Mouse (Mus musculus) midbrain, embryonic 12.5 days (tissue): ENCODE measurements around the gene Dennd1c. TPM values are rescaled to one million over a fixed set of nuclear protein-coding genes. Genes with fewer than 3 reads are reported as not detected.

Source experiments
- ATAC-seq: fragments of 200-750 bp; cut with Nextera tagmentation; 2 replicates; pipeline ENCODE4 v1.8.0; 2017; ENCODE audit warnings: low read depth, moderate TSS enrichment, moderate library complexity; ENCODE audit not compliant: low FRiP score
- H3K27ac ChIP-seq: fragments of 300-500 bp; sonication (generic); replicated peaks from 2 replicates; pipeline ENCODE4 v1.5.1; 2016; ENCODE audit warnings: mild to moderate bottlenecking
- H3K27me3 ChIP-seq: fragments of 300-500 bp; sonication (generic); 2 replicates; pipeline ENCODE4 v1.6.1; 2016; ENCODE audit warnings: mild to moderate bottlenecking
- H3K36me3 ChIP-seq: fragments of 300-500 bp; sonication (generic); 2 replicates; pipeline ENCODE4 v1.6.1; 2016
- H3K4me1 ChIP-seq: fragments of 300-500 bp; sonication (generic); 2 replicates; pipeline ENCODE4 v1.6.1; 2016
- H3K4me2 ChIP-seq: fragments of 300-500 bp; sonication (generic); replicated peaks from 2 replicates; pipeline ENCODE4 v1.6.1; 2016; ENCODE audit warnings: mild to moderate bottlenecking, moderate library complexity
- H3K4me3 ChIP-seq: fragments of 300-500 bp; sonication (generic); 2 replicates; pipeline ENCODE4 v1.5.1; 2016; ENCODE audit warnings: mild to moderate bottlenecking
- H3K9ac ChIP-seq: fragments of 300-500 bp; sonication (generic); replicated peaks from 2 replicates; pipeline ENCODE4 v1.6.1; 2016; ENCODE audit warnings: mild to moderate bottlenecking, moderate library complexity
- H3K9me3 ChIP-seq: fragments of 300-500 bp; sonication (generic); 2 replicates; pipeline ENCODE4 v1.6.1; 2016; ENCODE audit warnings: mild to moderate bottlenecking
- WGBS: fragments of 180-500 bp; shearing (Covaris S2); methylation state at CpG from one replicate; pipeline ENCODE4 v1.1.7; 2016; 5-methylcytosine and 5-hydroxymethylcytosine counted together
- polyA plus RNA-seq: library from polyadenylated mRNA; unstranded; fragments of >200 nt; fragmentation: Nextera tagmentation; extraction: Ambion mirVana; gene quantifications from 2 replicates; pipeline ENCODE4 v1.2.1, GENCODE M21; 2016

The Dennd1c gene
- polyA plus RNA-seq, 1 experiment from 2014 or later: 2.4 TPM

DNA sequence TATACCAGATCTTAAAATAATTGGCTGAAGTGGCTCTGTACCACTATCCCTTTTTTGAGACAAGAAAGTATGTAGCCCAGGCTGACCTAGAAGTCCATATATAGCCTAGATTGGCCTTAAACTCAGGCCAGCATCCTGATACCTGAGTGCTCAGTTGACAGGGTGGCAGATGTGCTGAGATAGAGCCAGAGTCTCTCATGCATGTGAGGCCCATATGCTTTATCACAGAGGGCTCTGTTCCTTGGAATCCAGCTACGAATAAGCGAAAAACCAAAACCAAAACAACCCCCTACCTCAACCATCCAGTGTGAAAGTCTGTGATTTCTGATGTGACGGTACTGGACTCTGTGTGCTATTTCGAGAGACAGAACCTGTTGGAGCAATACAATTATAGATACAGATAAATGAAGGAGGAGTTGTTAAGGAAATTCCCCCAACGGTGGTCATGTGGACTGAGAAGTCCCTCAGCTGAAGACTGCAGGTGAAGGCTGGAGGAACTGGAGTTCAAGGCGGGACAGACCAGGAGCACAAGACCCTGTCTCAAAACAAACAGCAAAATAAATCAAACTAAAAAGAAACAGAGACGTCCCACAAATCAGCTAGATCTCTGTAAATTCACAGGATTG is 29.8 kb upstream of the Dennd1c start:
- Histone ChIP-seq H3K4me2 (no peak overlapping the region), H3K36me3 (no peaks in the 10 kb centered on the region), H3K9ac (no peak overlapping the region), H3K27ac (no peak overlapping the region), H3K4me3 (no peak overlapping the region), H3K27me3 (0 out of 2 replicates have a peak, but pooled peaks cover 6% of the 10 kb centered on the region), H3K4me1 (peaks cover 24% of the 10 kb centered on the region), H3K9me3 (no peaks in the 10 kb centered on the region)
- ATAC-seq: no peak
- 88% methylated on average over 7 of the region's 7 CpGs for WGBS

DNA sequence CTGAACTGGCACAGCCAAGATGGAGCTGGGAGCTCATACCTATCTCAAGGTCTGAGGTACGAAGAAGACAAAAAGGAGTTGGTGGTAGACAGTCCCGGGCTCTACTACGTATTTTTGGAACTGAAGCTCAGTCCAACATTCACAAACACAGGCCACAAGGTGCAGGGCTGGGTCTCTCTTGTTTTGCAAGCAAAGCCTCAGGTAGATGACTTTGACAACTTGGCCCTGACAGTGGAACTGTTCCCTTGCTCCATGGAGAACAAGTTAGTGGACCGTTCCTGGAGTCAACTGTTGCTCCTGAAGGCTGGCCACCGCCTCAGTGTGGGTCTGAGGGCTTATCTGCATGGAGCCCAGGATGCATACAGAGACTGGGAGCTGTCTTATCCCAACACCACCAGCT is 28.8 kb upstream of the Dennd1c start:
- no peaks in the 10 kb centered on the region for H3K36me3 ChIP-seq
- 0 out of 2 replicates have a peak, but pooled peaks cover 6% of the 10 kb centered on the region for H3K27me3 ChIP-seq
- no peak overlapping the region for H3K9ac ChIP-seq
- H3K4me2 ChIP-seq: peak overlapping the region; percentile 86
- H3K4me1 ChIP-seq: peaks cover 24% of the 10 kb centered on the region
- H3K4me3 ChIP-seq: no peak overlapping the region
- no peak for ATAC-seq
- WGBS: 87% methylated on average over 5 of the region's 5 CpGs
- H3K9me3 ChIP-seq: no peaks in the 10 kb centered on the region
- H3K27ac ChIP-seq: no peak overlapping the region

DNA sequence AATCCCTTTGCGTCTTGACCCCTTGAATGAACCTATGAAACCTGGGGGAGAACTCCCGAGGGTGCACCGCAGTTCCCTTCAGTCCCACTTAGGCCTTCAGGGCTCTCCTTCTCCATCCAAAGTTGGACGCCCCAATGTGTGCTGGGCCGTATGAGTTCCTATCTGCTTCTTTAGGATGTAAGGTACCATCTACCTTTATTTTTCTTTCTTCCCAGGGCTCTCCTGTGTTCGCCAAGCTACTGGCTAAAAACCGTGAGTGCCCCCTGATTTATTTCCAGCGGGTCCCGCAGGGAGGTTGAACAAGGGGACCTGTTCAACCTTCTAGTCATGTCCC is 27.7 kb upstream of the Dennd1c start:
- H3K4me2 ChIP-seq: peak overlapping the region; percentile 86
- no peaks in the 10 kb centered on the region for H3K9me3 ChIP-seq
- ATAC-seq: no peak
- H3K4me3 ChIP-seq: peak overlapping the region; percentile 61
- peak overlapping the region; percentile 74 for H3K9ac ChIP-seq
- WGBS: 6% methylated on average over 9 of the region's 9 CpGs
- H3K36me3 ChIP-seq: no peaks in the 10 kb centered on the region
- H3K27me3 ChIP-seq: 0 out of 2 replicates have a peak, but pooled peaks cover 6% of the 10 kb centered on the region
- peaks cover 24% of the 10 kb centered on the region for H3K4me1 ChIP-seq
- H3K27ac ChIP-seq: no peak overlapping the region

DNA sequence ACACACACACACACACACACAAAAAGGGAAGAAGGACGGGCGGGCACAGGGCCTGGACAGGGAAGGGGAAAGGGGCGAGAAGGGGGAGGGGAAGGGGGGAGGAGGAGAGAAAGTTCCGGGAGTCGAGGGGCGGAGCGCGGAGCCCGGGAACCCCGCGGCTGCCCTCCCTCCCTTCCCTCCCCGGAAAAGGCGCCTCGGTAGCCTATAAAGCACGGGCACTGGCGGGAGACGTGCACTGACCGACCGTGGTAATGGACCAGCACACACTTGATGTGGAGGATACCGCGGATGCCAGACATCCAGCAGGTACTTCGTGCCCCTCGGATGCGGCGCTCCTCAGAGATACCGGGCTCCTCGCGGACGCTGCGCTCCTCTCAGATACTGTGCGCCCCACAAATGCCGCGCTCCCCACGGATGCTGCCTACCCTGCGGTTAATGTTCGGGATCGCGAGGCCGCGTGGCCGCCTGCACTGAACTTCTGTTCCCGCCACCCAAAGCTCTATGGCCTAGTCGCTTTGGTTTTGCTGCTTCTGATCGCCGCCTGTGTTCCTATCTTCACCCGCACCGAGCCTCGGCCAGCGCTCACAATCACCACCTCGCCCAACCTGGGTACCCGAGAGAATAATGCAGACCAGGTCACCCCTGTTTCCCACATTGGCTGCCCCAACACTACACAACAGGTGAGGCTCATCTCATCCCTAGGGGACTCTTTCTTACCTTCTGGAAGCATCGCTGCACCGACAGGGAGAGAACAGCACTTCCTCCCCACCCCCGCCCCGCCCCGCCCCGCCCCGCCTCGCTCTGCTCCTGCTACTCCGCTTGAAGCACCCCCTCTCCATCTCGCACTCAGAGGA is 27.1 kb upstream of the Dennd1c start, which contains the start of gene Tnfsf9:
Gene Tnfsf9, plus strand, starts transcription at position 145 of the 854 bp plus-strand sequence.
- H3K4me3 ChIP-seq: peak within 1 kb of the TSS; percentile 61
- no peaks in the 10 kb centered on the region for H3K9me3 ChIP-seq
- peak within 1 kb of the TSS; percentile 74 for H3K9ac ChIP-seq
- H3K36me3 ChIP-seq: no peaks in the 10 kb centered on the region
- H3K27me3 ChIP-seq: 0 out of 2 replicates have a peak, but pooled peaks cover 6% of the 10 kb centered on the region
- ATAC-seq: peak; percentile 86
- peaks cover 24% of the 10 kb centered on the region for H3K4me1 ChIP-seq
- under 1% methylated on average over 54 of the region's 61 CpGs for WGBS
- H3K4me2 ChIP-seq: peak within 1 kb of the TSS; percentile 86
- no peak within 1 kb of the TSS for H3K27ac ChIP-seq

DNA sequence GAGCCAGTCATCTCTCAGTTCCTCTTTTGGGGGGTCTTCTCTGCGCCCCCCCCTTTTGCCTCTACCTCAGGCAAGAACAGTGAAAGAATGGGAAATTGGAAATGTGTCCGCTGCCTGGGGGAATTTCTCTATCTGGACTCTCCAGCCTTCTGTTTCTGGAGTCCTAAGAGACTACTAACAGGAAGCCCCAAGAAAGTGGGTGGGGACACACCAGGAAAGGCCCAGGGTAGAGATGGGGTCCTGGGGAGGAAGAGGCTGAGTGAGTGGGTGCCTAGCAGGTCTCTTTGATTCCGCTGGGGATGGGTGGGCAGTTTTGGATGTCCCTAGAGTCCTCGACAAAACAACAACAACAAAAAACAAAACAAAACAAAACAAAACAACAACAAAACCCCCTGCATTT is 26.2 kb upstream of the Dennd1c start:
- peaks cover 24% of the 10 kb centered on the region for H3K4me1 ChIP-seq
- no peak overlapping the region for H3K27ac ChIP-seq
- no peaks in the 10 kb centered on the region for H3K36me3 ChIP-seq
- H3K9ac ChIP-seq: peak overlapping the region; percentile 74; the same call in 1 of the 2 replicates
- H3K27me3 ChIP-seq: 0 out of 2 replicates have a peak, but pooled peaks cover 6% of the 10 kb centered on the region
- H3K4me2 ChIP-seq: peak overlapping the region; percentile 86
- peak overlapping the region; percentile 61 for H3K4me3 ChIP-seq
- ATAC-seq: 0 out of 2 replicates have a peak, but pooled peaks have one; percentile 16
- no peaks in the 10 kb centered on the region for H3K9me3 ChIP-seq
- 48% methylated on average over 4 of the region's 4 CpGs for WGBS

DNA sequence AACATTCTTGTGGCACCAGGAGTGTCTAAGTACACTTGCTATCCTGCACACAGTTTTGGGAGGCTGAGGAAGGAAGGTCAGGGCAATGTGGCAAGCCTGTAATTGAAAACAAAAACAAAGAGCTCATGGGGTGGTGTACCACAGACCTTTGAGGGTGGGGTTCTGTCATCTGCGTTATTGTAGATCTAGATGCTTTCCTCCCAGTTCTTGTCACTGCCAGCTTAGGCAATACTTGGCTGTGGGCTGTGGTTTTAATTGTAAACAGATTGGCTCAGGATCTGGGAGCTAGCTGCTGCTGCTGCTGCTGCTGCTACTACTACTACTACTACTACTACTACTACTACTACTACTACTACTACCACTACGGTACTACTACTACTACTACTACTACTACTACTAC is 24.0 kb upstream of the Dennd1c start:
- H3K4me2 ChIP-seq: no peak overlapping the region
- peaks cover 23% of the 10 kb centered on the region for H3K4me1 ChIP-seq
- WGBS: 88% methylated on average over 2 of the region's 2 CpGs
- no peaks in the 10 kb centered on the region for H3K36me3 ChIP-seq
- H3K9me3 ChIP-seq: no peaks in the 10 kb centered on the region
- no peak for ATAC-seq
- no peak overlapping the region for H3K27ac ChIP-seq
- no peak overlapping the region for H3K4me3 ChIP-seq
- 0 out of 2 replicates have a peak, but pooled peaks cover 6% of the 10 kb centered on the region for H3K27me3 ChIP-seq
- H3K9ac ChIP-seq: no peak overlapping the region

DNA sequence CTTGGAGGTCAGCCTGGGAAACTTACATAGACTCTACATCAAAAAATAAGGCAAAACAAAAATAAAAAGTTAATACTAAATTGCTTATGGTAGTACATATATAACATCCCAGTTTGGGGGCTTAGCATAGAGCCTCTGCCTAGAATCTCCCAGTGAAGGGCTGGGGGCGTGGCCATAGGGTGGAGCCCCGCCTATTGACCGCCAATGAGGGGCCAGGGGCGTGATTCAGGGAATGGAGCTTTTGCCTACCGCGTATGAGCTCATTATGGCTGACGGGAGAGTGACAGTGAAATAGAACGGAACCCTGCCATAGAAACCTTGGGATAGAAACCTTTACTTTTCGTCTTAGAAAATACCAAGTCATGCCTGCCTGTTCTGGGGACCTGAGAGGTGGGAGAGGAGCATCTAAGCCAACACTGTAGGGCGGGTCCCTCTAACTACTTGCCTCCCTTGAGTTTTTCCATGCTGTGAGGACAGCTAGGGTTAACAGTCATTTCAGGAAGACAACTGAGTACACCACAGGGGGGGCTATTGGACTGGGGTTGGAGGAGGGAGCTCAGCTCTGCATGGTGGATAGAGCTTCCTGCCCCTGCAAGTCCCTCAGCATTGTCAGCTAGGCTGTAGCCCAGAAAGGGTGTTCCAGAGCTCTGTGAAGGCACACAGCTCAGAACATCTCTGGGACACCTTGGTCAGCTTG is 21.5 kb upstream of the Dennd1c start:
- Histone ChIP-seq H3K27me3 (peaks cover 6% of the 10 kb centered on the region; the same call in 1 of the 2 replicates), H3K9me3 (no peaks in the 10 kb centered on the region), H3K36me3 (no peaks in the 10 kb centered on the region), H3K4me2 (no peak overlapping the region), H3K4me3 (no peak overlapping the region), H3K9ac (no peak overlapping the region), H3K4me1 (peaks cover 14% of the 10 kb centered on the region), H3K27ac (no peak overlapping the region)
- 11% methylated on average over 10 of the region's 10 CpGs for WGBS
- no peak for ATAC-seq

DNA sequence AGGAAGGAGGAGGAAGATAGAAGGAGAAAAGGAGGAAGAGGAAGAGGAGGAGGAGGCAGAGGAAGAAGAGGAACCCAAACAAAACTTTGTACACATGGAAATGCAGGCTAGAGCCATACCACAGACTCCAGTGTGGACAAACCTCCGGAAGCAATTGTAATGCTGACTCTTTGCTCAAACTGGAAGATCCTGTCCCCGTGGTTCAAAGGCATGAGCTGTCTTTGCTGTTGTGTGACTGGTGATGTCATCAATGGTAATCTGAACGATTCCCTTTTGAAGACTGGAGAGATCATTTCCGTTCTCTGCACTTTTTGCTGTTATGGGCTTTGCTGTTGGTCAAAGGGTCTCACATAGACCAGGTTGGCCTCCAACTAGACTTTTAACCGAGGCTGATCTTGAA is 20.0 kb upstream of the Dennd1c start:
- Histone ChIP-seq H3K4me3 (no peak overlapping the region), H3K27ac (no peak overlapping the region), H3K9ac (no peak overlapping the region), H3K9me3 (no peaks in the 10 kb centered on the region), H3K4me2 (no peak overlapping the region), H3K4me1 (peaks cover 9% of the 10 kb centered on the region), H3K27me3 (peaks cover 12% of the 10 kb centered on the region; the same call in 1 of the 2 replicates), H3K36me3 (no peaks in the 10 kb centered on the region)
- no peak for ATAC-seq
- 85% methylated on average over 5 of the region's 5 CpGs for WGBS

DNA sequence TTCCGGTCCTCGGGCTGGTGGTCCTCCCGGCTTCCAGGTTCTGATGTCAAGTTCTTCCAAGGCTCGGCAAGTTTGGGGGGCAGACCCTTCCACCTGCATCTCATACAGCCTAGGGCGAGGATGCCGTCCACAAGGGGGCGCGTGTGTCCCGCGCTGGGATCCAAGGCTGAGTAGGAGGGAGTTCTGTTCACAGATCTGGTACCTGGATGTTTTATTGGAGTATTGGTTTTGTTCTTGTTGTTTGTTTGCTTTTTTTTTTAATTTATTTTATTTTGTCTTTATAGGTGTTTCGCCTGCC is 18.3 kb upstream of the Dennd1c start:
- peak overlapping the region; percentile 44 for H3K4me2 ChIP-seq
- ATAC-seq: peak; percentile 79
- 1% methylated on average over 11 of the region's 11 CpGs for WGBS
- peak overlapping the region; percentile 21; the same call in 1 of the 2 replicates for H3K4me3 ChIP-seq
- peaks cover 12% of the 10 kb centered on the region; the same call in 1 of the 2 replicates for H3K27me3 ChIP-seq
- H3K36me3 ChIP-seq: no peaks in the 10 kb centered on the region
- H3K27ac ChIP-seq: no peak overlapping the region
- H3K9me3 ChIP-seq: no peaks in the 10 kb centered on the region
- peaks cover 9% of the 10 kb centered on the region for H3K4me1 ChIP-seq
- H3K9ac ChIP-seq: no peak overlapping the region

DNA sequence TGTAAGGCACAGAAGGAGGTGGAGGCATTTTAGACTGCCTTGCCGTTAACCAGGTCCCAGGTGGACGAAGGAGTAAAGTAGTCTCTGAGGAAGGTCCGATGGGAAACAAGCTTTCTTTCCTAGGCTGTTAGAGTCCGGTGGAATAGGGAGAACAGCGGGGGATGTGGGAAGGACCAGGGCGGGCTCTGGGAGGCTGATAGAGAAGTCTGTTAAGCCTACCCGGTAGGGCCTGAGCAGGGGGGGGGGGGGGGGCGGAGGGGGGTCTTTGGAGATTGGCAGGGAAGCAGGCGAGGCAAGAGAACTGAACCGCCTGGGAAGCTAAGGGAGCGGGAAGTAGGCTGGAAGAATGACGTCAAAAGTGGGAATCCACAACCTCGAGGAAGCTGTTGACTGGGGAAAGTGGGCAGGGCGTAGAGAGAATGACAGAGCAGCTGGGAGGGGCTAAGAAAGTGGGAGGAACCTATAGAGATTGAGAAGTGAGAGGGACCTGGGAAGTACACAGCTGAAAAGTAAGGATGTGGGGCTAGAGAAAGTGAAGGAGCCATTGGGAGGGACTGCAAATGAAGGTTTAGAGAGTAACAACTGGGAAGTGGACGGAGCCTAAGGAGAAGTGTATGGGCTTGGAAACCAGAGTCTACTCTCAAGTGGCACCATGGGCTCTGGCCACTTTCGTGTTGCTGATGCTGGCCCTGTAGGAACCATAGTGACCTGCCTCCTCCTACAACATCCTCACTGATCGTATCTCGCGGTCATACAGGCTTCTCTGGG is 17.7 kb upstream of the Dennd1c start:
- 1% methylated on average over 18 of the region's 19 CpGs for WGBS
- H3K9me3 ChIP-seq: no peaks in the 10 kb centered on the region

DNA sequence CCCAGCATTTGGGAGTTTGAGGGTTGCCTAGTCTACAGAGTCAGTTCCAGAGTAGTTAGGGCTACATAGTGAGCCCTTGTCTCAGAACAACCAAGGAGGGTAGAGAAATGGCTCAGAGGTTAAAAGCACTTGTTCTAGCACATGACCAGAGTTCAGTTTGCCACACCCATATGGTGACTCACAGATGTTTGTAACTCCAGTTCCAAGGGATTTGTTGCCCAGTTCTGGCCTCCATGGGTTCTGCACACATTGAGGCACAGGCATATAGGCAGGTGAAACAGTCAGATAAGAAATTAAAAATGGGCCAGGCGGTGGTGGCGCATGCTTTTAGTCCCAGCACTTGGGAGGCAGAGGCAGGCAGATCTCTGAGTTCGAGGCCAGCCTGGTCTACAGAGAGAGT is 15.9 kb upstream of the Dennd1c start:
- peaks cover 9% of the 10 kb centered on the region for H3K4me1 ChIP-seq
- H3K9ac ChIP-seq: no peak overlapping the region
- no peaks in the 10 kb centered on the region for H3K9me3 ChIP-seq
- H3K4me2 ChIP-seq: no peak overlapping the region
- H3K27me3 ChIP-seq: peaks cover 12% of the 10 kb centered on the region; the same call in 1 of the 2 replicates
- ATAC-seq: no peak
- WGBS: 96% methylated on average over 3 of the region's 3 CpGs
- H3K27ac ChIP-seq: no peak overlapping the region
- no peaks in the 10 kb centered on the region for H3K36me3 ChIP-seq
- no peak overlapping the region for H3K4me3 ChIP-seq

More for the DNA sequence above, 17.7 kb upstream of the Dennd1c start:
- peak; percentile 78 for ATAC-seq
- no peak overlapping the region for H3K27ac ChIP-seq
- H3K9ac ChIP-seq: no peak overlapping the region
- peaks cover 12% of the 10 kb centered on the region; the same call in 1 of the 2 replicates for H3K27me3 ChIP-seq
- peak overlapping the region; percentile 21 for H3K4me3 ChIP-seq
- H3K4me2 ChIP-seq: peak overlapping the region; percentile 44
- H3K36me3 ChIP-seq: no peaks in the 10 kb centered on the region
- peaks cover 9% of the 10 kb centered on the region for H3K4me1 ChIP-seq
